Mouse (Mus musculus) liver, embryonic 15.5 days (tissue): Measurements from ENCODE around the gene Kctd11. TPM values are rescaled to one million over a fixed set of nuclear protein-coding genes. Genes with fewer than 3 reads are reported as not detected.
"Not testable (repeated sequence)": the region's sequence is repeated elsewhere in the genome, so short reads cannot be mapped to it uniquely, and the experiment has no call there.

Experiments
- ATAC-seq: fragments of 200-750 bp; cut with Nextera tagmentation; 2 replicates; pipeline ENCODE4 v1.8.0; 2017; ENCODE audit warnings: moderate number of reproducible peaks, mild to moderate bottlenecking, moderate library complexity; ENCODE audit not compliant: insufficient read depth
- H3K27ac ChIP-seq: fragments of 300-500 bp; sonication (generic); replicated peaks from 2 replicates; pipeline ENCODE4 v1.5.1; 2015; ENCODE audit warnings: mild to moderate bottlenecking, inconsistent platforms
- H3K27me3 ChIP-seq: fragments of 300-500 bp; sonication (generic); 2 replicates; pipeline ENCODE4 v1.6.1; 2015; ENCODE audit warnings: mild to moderate bottlenecking, inconsistent platforms
- H3K36me3 ChIP-seq: fragments of 300-500 bp; sonication (generic); replicated peaks from 2 replicates; pipeline ENCODE4 v1.6.1; 2015; ENCODE audit warnings: moderate library complexity, mild to moderate bottlenecking, inconsistent platforms
- H3K4me1 ChIP-seq: fragments of 300-500 bp; sonication (generic); replicated peaks from 2 replicates; pipeline ENCODE4 v1.6.1; 2015; ENCODE audit warnings: inconsistent platforms
- H3K4me2 ChIP-seq: fragments of 300-500 bp; sonication (generic); 2 replicates; pipeline ENCODE4 v1.6.1; 2015; ENCODE audit warnings: moderate library complexity, mild to moderate bottlenecking, inconsistent platforms
- H3K4me3 ChIP-seq: fragments of 300-500 bp; sonication (generic); replicated peaks from 2 replicates; pipeline ENCODE4 v1.5.1; 2015; ENCODE audit warnings: mild to moderate bottlenecking, inconsistent platforms
- H3K9ac ChIP-seq: fragments of 300-500 bp; sonication (generic); 2 replicates; pipeline ENCODE4 v1.6.1; 2015; ENCODE audit warnings: moderate library complexity, mild to moderate bottlenecking, inconsistent platforms
- H3K9me3 ChIP-seq: fragments of 300-500 bp; sonication (generic); replicated peaks from 2 replicates; pipeline ENCODE4 v1.6.1; 2016; ENCODE audit warnings: inconsistent platforms
- WGBS: fragments of 180-500 bp; shearing (Covaris S2); methylation state at CpG from one replicate; pipeline ENCODE4 v1.1.7; 2015; ENCODE audit warnings: mixed read lengths; ENCODE audit not compliant: insufficient replicate concordance; 5-methylcytosine and 5-hydroxymethylcytosine counted together
- polyA plus RNA-seq: library from polyadenylated mRNA; unstranded; fragments of >200 nt; fragmentation: Nextera tagmentation; extraction: Ambion mirVana; gene quantifications from 2 replicates; pipeline ENCODE4 v1.2.1, GENCODE M21; 2015

Kctd11 gene
- polyA plus RNA-seq, 1 experiment from 2014 or later, result 1.2 TPM

GRCm38 (mm10) chr11:69863729-69864128 lies 17.5 kb downstream of the Kctd11 start:
- H3K4me2 ChIP-seq, result peak overlapping the region; percentile 48
- H3K9me3 ChIP-seq, H3K36me3 ChIP-seq, H3K4me3 ChIP-seq: not testable (repeated sequence)
- peaks cover 13% of the 10 kb centered on the region for H3K27me3 ChIP-seq
- H3K27ac ChIP-seq, result peak overlapping the region; percentile 81
- ATAC-seq, result peak; percentile 56
- peaks cover 57% of the 10 kb centered on the region for H3K4me1 ChIP-seq
- WGBS, result 68% methylated on average over 3 of the region's 3 CpGs
- peak overlapping the region; percentile 22; the same call in 1 of the 2 replicates for H3K9ac ChIP-seq

DNA sequence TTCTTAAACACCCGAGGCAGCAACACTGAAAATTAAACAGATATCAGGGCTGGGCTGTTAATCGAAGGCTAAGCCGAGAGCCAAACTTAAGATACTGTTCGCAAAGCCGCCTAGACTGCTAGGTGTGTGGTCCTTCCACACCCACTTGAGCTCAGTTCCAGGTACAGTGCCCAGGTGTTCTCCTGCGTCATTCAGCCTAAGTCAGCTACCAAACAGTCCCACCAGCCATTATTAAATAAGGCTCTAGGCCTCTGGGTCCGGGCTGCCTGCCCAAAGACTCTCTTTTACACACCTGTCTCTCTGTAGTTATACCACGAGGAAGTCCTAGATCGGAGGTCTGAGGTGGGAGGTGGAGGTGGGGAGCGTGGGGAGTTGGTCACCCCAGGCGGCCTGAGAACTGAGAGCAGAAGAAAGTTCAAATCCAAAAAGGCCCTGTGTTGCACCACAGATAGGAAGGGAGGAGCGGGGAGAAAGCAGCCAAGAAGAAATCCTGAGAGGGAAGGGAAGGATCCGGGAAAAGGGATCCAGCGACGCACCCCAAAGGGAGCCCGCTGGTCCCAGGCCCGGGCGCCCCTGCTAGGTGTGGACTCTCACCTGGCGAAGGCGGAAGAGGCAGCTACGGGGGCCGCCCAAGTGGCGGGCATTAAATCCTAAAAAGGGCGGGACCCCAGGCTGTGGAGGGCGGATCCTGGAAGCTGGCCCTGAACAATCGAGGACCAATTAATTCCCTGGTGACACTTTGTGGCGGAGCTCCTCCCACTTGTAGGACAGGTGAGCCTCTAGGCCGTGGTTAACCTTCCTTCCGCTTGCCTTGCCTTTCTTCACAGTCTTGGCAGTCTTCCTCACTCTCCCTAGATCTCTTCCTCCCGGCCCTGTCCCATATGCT lies 22.9 kb downstream of the Kctd11 start, which contains the start of gene Tnk1:
TSS of gene Tnk1 (minus strand) at position 618 of the 886 bp plus-strand sequence.
- H3K9me3 ChIP-seq, result no peaks in the 10 kb centered on the region
- H3K4me1 ChIP-seq, result peaks cover 43% of the 10 kb centered on the region
- no peak for ATAC-seq
- H3K27me3 ChIP-seq, result peaks cover 25% of the 10 kb centered on the region
- H3K27ac ChIP-seq, result no peak within 1 kb of the TSS
- WGBS, result 44% methylated on average over 30 of the region's 30 CpGs
- H3K4me2 ChIP-seq, result 0 out of 2 replicates have a peak within 1 kb of the TSS, but pooled peaks have one; percentile 15
- no peaks in the 10 kb centered on the region for H3K36me3 ChIP-seq
- H3K9ac ChIP-seq, result no peak within 1 kb of the TSS
- H3K4me3 ChIP-seq, result no peak within 1 kb of the TSS

GRCm38 (mm10) chr11:69855347-69855746 lies 25.9 kb downstream of the Kctd11 start:
- peak overlapping the region; percentile 54 for H3K9ac ChIP-seq
- peak overlapping the region; percentile 61 for H3K4me2 ChIP-seq
- peak overlapping the region; percentile 29; the same call in 1 of the 2 replicates for H3K4me3 ChIP-seq
- peaks cover 66% of the 10 kb centered on the region for H3K4me1 ChIP-seq
- H3K36me3 ChIP-seq, result peaks cover 27% of the 10 kb centered on the region
- peak overlapping the region; percentile 97 for H3K27ac ChIP-seq
- peaks cover 25% of the 10 kb centered on the region for H3K27me3 ChIP-seq
- peak; percentile 18 for ATAC-seq
- H3K9me3 ChIP-seq, result no peaks in the 10 kb centered on the region
- 33% methylated on average over 16 of the region's 16 CpGs for WGBS

DNA sequence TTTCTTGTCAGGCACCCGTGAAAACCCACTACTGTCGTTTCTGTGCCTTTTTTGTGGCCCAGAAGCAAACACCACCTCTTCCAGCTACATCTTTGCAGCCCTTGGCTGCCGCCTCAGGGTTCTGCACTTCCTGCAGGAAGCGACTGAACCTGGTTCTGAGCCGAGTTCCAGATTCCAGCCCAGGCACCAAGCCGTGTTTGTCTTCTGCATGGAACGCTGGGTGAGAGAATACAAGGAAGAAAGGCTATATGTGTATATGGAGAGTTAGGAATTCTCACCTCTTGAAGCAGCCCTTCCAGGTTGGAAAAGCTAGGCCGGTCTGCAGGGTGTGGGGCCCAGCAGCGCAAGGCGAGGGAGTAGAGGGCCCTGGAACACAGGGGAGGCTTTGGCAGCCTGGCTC lies 26.5 kb downstream of the Kctd11 start:
- Histone ChIP-seq H3K4me1 (peaks cover 73% of the 10 kb centered on the region), H3K27me3 (peaks cover 22% of the 10 kb centered on the region), H3K4me3 (peak overlapping the region; percentile 29), H3K36me3 (peaks cover 33% of the 10 kb centered on the region), H3K27ac (peak overlapping the region; percentile 97), H3K4me2 (peak overlapping the region; percentile 61), H3K9ac (peak overlapping the region; percentile 54), H3K9me3 (no peaks in the 10 kb centered on the region)
- ATAC-seq, result no peak
- 61% methylated on average over 10 of the region's 10 CpGs for WGBS

DNA sequence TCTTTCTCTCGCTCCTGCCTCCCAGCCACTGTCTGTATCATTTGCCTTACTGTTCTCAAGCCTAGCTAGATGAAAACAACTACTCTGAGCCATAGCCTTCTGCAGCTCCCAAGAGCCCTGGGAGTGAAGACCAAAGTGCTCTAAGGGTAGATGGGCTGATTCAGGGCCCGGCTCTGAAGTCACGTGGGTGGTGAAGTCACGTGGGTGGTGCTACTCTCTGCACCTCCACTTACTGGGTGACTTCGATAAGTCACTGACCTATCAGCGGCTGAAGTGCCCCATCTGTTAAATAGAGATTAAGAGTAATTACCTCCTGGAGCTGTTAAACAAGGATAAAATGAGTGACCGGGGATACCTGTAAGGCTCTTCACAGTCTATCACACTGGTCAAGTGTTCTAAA lies 27.2 kb downstream of the Kctd11 start:
- Histone ChIP-seq H3K4me3 (peak overlapping the region; percentile 34), H3K27ac (peak overlapping the region; percentile 97), H3K9me3 (no peaks in the 10 kb centered on the region), H3K27me3 (peaks cover 15% of the 10 kb centered on the region), H3K36me3 (peaks cover 40% of the 10 kb centered on the region), H3K4me1 (peaks cover 80% of the 10 kb centered on the region), H3K9ac (peak overlapping the region; percentile 54), H3K4me2 (peak overlapping the region; percentile 65)
- WGBS, result 14% methylated on average over 7 of the region's 7 CpGs
- ATAC-seq, result peak; percentile 94

DNA sequence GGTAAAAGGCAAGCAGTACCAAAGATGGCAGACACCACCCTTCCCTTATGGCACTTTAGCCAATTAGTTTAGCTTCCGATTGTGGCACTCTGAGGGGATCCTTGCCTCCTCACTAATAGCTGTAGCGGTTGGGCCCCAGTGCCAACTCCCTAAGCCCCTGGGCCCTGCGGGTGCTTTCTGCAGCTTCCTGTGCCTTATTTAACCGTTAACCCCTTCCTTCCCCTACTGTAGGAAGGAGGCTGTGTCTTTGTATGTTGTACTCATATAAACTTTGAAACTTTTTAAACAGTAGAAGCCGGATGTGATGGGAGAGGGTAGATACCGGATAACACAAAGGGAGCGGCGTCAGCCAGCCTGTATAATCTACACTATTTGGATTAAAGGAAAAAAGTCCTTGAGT lies 30.5 kb downstream of the Kctd11 start:
- Histone ChIP-seq H3K4me1 (peaks cover 97% of the 10 kb centered on the region), H3K36me3 (peaks cover 55% of the 10 kb centered on the region), H3K9me3 (no peaks in the 10 kb centered on the region), H3K27me3 (no peaks in the 10 kb centered on the region), H3K4me2 (peak overlapping the region; percentile 11), H3K9ac (no peak overlapping the region), H3K27ac (peak overlapping the region; percentile 97), H3K4me3 (no peak overlapping the region)
- ATAC-seq, result no peak
- 38% methylated on average over 8 of the region's 8 CpGs for WGBS

DNA sequence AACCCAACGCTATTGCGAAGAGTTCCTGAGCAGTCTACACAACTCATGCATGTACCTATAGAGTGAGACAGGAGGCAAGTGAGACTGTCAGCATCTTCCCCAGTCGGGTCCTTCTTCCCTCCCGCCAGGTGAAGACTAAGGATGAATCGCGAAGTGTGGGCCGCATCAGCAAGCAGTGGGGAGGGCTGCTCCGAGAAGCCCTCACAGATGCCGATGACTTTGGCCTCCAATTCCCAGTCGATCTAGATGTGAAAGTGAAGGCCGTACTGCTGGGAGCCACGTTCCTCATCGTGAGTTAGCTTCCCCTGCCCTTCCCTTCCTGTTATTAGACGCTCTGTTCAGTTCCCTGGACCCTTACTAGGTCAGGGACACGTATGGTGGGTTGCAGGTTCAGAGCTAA lies 31.3 kb downstream of the Kctd11 start:
- 80% methylated on average over 15 of the region's 15 CpGs for WGBS
- peaks cover 96% of the 10 kb centered on the region for H3K4me1 ChIP-seq
- H3K36me3 ChIP-seq, result peaks cover 55% of the 10 kb centered on the region

GRCm38 (mm10) chr11:69849128-69849527 lies 32.1 kb downstream of the Kctd11 start:
- Histone ChIP-seq H3K9me3 (no peaks in the 10 kb centered on the region), H3K4me2 (0 out of 2 replicates have a peak overlapping the region, but pooled peaks have one; percentile 94), H3K9ac (no peak overlapping the region), H3K27me3 (no peaks in the 10 kb centered on the region), H3K4me3 (no peak overlapping the region), H3K27ac (peak overlapping the region; percentile 97), H3K36me3 (peaks cover 55% of the 10 kb centered on the region), H3K4me1 (peaks cover 90% of the 10 kb centered on the region)
- WGBS, result 71% methylated on average over 9 of the region's 9 CpGs
- ATAC-seq, result no peak

More for the DNA sequence above, 31.3 kb downstream of the Kctd11 start:
- Histone ChIP-seq H3K27me3 (no peaks in the 10 kb centered on the region), H3K4me2 (0 out of 2 replicates have a peak overlapping the region, but pooled peaks have one; percentile 11), H3K4me3 (no peak overlapping the region), H3K9ac (no peak overlapping the region), H3K27ac (peak overlapping the region; percentile 97), H3K9me3 (no peaks in the 10 kb centered on the region)
- no peak for ATAC-seq

DNA sequence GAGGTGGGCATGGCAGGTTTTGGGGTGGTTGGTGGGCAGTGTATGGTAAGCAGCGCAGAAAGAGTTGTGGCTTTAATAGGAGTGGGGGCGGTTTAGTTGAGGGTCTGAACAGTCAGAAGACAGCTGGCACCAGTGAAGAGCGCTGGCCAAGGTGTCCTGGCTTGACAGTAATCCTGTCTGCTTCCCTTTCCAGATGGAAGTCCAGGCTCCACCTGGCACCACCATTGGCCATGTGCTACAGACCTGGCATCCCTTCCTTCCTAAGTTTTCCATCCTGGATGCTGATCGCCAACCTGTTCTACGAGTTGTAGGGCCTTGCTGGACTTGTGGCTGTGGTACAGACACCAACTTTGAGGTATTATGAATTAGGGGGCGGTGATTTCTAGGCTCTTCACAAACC lies 33.2 kb downstream of the Kctd11 start:
- peaks cover 88% of the 10 kb centered on the region for H3K4me1 ChIP-seq
- H3K4me2 ChIP-seq, result peak overlapping the region; percentile 94
- WGBS, result 93% methylated on average over 6 of the region's 6 CpGs
- H3K36me3 ChIP-seq, result peaks cover 55% of the 10 kb centered on the region
- ATAC-seq, result no peak
- H3K9me3 ChIP-seq, result no peaks in the 10 kb centered on the region
- H3K9ac ChIP-seq, result peak overlapping the region; percentile 86; the same call in 1 of the 2 replicates
- no peaks in the 10 kb centered on the region for H3K27me3 ChIP-seq
- H3K27ac ChIP-seq, result peak overlapping the region; percentile 97
- peak overlapping the region; percentile 79 for H3K4me3 ChIP-seq

- WGBS, result 11% methylated on average over 37 of the region's 37 CpGs
- Histone ChIP-seq H3K4me1 (peaks cover 83% of the 10 kb centered on the region), H3K27me3 (no peaks in the 10 kb centered on the region), H3K36me3 (peaks cover 45% of the 10 kb centered on the region), H3K9ac (peak overlapping the region; percentile 86), H3K9me3 (no peaks in the 10 kb centered on the region), H3K27ac (peak overlapping the region; percentile 97), H3K4me2 (peak overlapping the region; percentile 94), H3K4me3 (peak overlapping the region; percentile 79)
- peak; percentile 60 for ATAC-seq
Measured at GRCm38 (mm10) chr11:69846738-69847688, 34.2 kb downstream of the Kctd11 start.
